Mouse (Mus musculus) activated CD4-positive, CD25-positive, alpha-beta regulatory T cell, adult 4 months (primary cell): ENCODE results near the gene Suox. TPM values are rescaled to one million over a fixed set of nuclear protein-coding genes. Genes with fewer than 3 reads are reported as not detected.
"Not testable (repeated sequence)": the region's sequence is repeated elsewhere in the genome, so short reads cannot be mapped to it uniquely, and the experiment has no call there.

Experiments
- ATAC-seq: one replicate; pipeline ENCODE4 v1.8.0; 2017
- polyA plus RNA-seq, 2 experiments: library from polyadenylated mRNA; unstranded; fragments of 100-300 nt; shearing (Covaris generic); gene quantifications; one replicate each; pipeline ENCODE4 v1.2.1; 2017

Gene Suox
- polyA plus RNA-seq, 2 experiments from 2014 or later: 15.3 to 17.9 TPM

GRCm38 (mm10) chr10:128663441-128664220 lies 10.2 kb downstream of the Suox start:
- peak; percentile 70 for ATAC-seq

GRCm38 (mm10) chr10:128662465-128662864 lies 11.4 kb downstream of the Suox start:
- ATAC-seq: no peak

GRCm38 (mm10) chr10:128659490-128659889 lies 14.4 kb downstream of the Suox start:
- no peak for ATAC-seq

GRCm38 (mm10) chr10:128657844-128658243 lies 16.0 kb downstream of the Suox start:
- no peak for ATAC-seq

GRCm38 (mm10) chr10:128656731-128657130 lies 17.1 kb downstream of the Suox start:
- ATAC-seq: no peak

GRCm38 (mm10) chr10:128655254-128655653 lies 18.6 kb downstream of the Suox start:
- ATAC-seq: no peak

- ATAC-seq: no peak
Observed at GRCm38 (mm10) chr10:128653866-128654265, 20.0 kb downstream of the Suox start.

GRCm38 (mm10) chr10:128646139-128647089 lies 27.5 kb downstream of the Suox start:
- peak; percentile 52 for ATAC-seq

- peak; percentile 33 for ATAC-seq
Observed at GRCm38 (mm10) chr10:128645111-128646011, 28.5 kb downstream of the Suox start, which contains the start of gene Ikzf4. TSS of gene Ikzf4 (minus strand) at chr10:128645991.

GRCm38 (mm10) chr10:128642749-128643148 lies 31.1 kb downstream of the Suox start:
- peak; percentile 64 for ATAC-seq

GRCm38 (mm10) chr10:128641871-128642270 lies 32.0 kb downstream of the Suox start:
- ATAC-seq: no peak

GRCm38 (mm10) chr10:128640891-128641290 lies 33.0 kb downstream of the Suox start:
- ATAC-seq: peak; percentile 5

GRCm38 (mm10) chr10:128639999-128640398 lies 33.9 kb downstream of the Suox start:
- no peak for ATAC-seq

GRCm38 (mm10) chr10:128637011-128637410 lies 36.9 kb downstream of the Suox start:
- ATAC-seq: peak; percentile 91

- peak; percentile 20 for ATAC-seq
Observed at GRCm38 (mm10) chr10:128636561-128636960, 37.3 kb downstream of the Suox start.

GRCm38 (mm10) chr10:128635697-128636096 lies 38.2 kb downstream of the Suox start:
- no peak for ATAC-seq

GRCm38 (mm10) chr10:128631571-128631970 lies 42.3 kb downstream of the Suox start:
- no peak for ATAC-seq

GRCm38 (mm10) chr10:128630306-128630705 lies 43.6 kb downstream of the Suox start:
- not testable (repeated sequence) for ATAC-seq

GRCm38 (mm10) chr10:128629746-128630145 lies 44.1 kb downstream of the Suox start:
- no peak for ATAC-seq

- ATAC-seq: no peak
Observed at GRCm38 (mm10) chr10:128627398-128628317, 46.2 kb downstream of the Suox start.
